Mouse (Mus musculus): Measurements from ENCODE around the gene Prmt3.

GRCm38 (mm10) chr7:49807846-49808622 lies 29.9 kb downstream of the Prmt3 start:
- TF ChIP-seq GATA1 (IDR thresholded peaks at IDR 0.05; ENCODE audit: borderline replicate concordance, low read length) (no peak), TAL1 (conservative IDR thresholded peaks at IDR 0.05; ENCODE audit: low read depth, low read length) (no peak), CTCF (IDR thresholded peaks at IDR 0.05; ENCODE audit: low read depth, low read length) (no peak), POLR2AphosphoS5 (IDR thresholded peaks at IDR 0.05; ENCODE audit: insufficient replicate concordance, low read depth, low read length) (no peak)
